Mouse (Mus musculus) layer of hippocampus, adult 9-11 months (tissue): ENCODE data around the gene Adcy7.

Source experiments
- DNase-seq: peaks from one replicate; pipeline ENCODE4 v3.0.0; 2022

Gene Adcy7

DNA sequence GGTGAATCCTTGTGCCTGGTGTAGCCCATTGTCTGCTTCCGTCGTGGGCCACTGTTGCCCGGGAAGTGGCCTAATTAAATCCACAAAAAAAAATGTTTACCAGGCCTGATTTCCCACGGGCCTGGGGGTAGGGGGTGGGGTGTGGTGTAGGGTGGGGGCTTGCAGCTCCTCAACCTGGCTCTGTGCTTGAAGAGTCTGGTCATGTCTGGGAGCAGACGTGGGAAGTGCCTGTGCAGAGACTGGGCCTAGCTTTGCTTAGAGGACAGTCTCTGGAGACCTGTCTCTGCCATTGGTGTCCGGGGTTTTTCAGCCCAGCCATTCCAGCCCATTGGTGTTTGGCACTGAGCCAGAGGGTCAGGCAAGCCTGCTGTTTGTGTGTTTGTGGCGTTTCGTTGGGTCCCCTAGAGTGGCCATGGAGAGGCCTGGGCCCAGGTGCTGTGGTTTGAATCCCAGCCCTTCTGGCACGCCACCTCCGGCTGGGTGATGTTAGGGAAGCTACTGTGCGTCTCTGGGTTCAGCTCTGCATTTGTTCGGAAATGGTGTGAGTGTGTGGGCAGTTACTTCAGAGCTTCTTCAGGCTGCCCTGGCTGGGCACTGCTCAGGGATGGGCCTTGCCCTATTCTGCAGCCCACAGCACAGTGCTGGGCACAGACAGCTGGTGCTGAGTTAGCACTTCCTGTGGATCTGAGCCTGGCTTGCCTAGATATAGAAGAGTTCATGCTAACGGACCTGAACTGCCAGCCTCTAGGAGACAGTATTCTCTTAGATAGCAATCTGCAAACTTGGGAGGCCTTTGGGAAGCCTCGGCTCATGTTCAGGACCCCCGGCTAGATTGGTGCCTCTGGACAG lies 29.6 kb downstream of the Adcy7 start:
- no peak for DNase-seq

DNA sequence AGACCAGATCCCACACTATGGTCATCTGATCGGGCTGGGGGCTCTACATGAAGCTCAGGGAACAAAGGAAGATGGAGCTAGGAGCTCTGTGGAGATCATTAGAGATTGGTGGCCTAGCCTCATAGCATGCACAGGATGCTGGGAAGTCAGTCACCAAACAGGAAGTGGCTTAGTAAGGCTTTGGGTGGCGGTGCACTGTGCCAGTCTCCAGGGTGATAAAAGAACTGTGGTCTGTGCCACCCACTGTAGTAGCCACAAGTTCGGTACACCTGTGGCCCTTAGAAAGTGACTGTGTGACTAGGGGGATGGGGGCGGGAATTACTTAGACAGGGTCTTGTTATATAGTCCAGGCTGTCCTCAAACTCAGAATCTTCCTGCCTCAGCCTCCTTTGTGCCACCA lies 33.6 kb downstream of the Adcy7 start:
- DNase-seq: no peak

DNA sequence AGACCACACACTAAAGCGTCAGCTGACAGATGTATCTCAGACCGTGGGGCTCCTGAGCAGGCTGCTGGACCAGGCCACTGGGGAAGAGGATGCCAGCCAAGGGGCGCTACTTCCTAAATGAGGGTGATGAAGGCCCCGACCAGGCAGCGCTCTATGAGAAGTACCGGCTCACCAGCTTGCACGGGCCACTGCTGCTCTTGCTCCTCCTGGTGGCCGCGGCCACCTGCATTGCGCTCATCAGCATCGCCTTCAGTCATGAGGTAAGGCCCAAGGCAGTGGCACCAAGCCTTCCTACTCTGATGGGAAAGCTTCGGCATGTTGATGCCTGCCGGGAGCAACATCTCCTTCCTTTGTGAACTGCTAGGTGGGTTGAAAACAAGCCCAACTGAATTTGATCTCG lies 34.3 kb downstream of the Adcy7 start:
- DNase-seq: no peak

DNA sequence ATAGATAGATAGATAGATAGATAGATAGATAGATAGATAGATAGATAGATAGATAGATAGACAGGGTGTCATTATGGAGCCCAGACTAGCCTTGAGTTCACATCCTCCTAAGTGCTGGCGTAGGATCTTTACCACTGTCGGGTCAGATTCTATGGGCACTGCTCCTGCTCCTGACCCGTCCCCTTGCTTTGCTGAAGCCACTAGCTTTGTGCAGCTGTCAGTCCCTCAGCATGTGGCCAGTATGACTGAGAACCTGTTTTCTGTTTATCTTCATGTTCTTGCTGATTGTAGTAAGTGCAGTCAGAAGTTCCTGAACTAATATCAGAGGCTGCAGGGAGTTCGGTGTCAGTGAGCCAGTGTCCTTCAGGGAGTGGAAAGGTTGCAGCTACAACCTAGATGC lies 35.5 kb downstream of the Adcy7 start:
- DNase-seq: no peak

DNA sequence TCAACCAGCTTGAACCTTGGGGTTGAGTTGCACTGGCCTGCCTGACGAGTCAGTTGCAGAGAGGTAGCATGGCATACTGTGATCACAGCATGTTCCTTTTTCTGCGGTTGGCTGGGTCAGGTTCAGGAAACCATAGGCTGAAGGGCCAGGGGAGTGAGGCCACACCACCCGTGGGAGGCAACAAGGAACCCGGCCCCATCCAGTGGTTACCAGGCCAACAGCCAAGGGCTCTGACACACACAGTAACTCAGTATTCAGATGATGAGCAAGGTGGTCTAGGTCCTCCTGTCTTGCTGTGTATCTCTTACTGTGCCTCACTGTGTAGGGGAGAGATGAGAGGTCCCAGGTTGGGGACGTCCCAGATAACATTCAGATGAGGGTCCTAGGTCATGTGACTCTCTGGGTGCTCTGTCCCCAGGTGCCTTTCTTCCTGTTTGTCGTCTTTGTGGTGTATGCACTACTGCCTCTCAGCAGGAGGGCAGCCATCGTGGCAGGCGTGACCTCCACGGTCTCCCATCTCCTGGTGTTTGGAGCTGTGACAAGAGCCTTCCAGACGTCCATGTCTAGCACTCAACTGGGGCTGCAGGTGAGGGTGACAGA lies 37.2 kb downstream of the Adcy7 start:
- no peak for DNase-seq

DNA sequence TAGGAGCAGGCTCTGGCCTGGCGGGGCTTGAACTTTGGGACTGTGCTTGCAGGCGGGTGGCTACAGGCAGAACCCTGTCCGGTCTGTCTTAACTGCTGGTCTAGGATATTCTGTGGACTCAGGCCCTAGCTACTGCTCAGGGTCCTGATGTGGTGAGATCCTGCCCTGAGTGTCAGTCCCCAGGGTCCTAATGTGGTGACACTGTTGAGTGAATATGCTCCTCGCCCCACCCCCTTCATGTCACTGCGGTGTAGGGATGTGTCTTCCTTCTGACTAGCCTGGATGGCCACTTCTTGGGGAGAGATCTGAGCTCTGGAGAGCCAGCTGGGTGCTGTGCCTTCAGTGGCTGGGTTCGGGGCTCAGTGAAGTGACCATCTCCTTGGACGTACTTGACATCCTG lies 37.7 kb downstream of the Adcy7 start:
- no peak for DNase-seq

DNA sequence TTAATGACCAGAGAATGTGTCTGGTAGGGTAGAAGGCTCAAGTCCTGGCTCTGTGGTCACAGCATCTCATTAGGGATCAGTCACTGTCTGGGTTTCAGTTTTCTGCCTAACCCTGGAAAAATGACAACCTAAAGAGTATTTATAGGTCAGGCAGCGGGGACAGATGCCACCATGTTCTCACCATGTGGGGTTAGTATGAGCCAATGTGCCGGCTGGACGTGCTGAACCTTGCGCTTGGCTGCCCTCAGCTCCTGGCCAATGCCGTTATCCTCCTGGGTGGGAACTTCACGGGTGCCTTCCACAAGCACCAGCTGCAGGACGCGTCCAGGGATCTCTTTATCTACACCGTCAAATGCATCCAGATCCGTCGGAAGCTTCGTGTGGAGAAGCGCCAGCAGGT lies 38.1 kb downstream of the Adcy7 start:
- no peak for DNase-seq

DNA sequence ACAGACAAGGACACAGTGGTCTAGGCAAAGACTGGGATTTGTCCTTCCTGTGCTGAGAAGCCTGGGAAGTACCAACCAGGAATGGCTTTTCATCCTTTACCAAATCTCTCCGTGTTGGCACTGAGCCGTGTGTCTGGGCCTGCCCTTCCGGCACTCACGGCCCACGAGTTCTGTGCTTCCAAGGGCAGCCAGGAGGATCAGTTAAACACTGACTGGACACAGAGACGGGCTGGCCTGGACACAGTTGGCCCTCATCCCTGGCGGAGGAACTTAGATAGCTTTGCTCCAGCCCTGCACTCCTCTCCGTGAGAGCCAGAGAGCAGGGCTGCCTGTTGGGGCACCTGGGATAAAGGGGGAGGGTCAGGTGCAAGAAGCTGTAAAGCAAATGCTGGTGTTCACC lies 40.8 kb downstream of the Adcy7 start:
- DNase-seq: no peak

DNA sequence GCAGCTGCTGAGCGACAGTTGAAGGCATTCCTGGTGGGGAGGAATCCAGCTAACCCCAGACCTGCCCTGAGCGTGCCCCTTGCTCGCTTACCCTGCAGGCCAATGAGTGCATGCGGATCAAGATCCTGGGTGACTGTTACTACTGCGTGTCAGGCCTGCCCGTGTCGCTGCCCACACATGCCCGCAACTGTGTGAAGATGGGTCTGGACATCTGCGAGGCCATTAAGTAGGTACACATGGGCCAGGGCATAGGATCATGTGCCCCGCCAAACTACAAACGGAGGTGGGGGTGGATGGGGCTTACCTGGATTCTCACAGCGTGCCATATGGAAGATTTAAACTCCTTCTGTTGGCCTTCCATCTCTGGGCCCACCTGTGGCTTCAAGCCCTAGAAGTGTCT lies 41.8 kb downstream of the Adcy7 start:
- no peak for DNase-seq

DNA sequence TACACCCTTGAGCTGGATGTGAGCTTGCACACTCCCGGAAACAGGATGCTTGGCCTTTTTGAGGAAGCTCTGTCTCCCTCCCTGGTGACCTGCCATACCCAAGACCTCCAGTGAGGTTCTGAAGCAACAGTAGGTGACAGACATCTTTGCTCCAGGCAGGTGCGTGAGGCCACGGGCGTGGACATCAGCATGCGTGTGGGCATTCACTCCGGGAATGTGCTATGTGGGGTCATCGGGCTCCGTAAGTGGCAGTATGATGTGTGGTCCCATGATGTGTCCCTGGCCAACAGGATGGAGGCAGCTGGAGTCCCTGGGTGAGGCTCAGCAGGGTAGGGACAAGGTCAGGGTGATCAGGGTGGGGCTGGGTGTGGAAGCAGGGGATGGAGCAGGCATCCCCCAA lies 43.1 kb downstream of the Adcy7 start:
- DNase-seq: no peak

DNA sequence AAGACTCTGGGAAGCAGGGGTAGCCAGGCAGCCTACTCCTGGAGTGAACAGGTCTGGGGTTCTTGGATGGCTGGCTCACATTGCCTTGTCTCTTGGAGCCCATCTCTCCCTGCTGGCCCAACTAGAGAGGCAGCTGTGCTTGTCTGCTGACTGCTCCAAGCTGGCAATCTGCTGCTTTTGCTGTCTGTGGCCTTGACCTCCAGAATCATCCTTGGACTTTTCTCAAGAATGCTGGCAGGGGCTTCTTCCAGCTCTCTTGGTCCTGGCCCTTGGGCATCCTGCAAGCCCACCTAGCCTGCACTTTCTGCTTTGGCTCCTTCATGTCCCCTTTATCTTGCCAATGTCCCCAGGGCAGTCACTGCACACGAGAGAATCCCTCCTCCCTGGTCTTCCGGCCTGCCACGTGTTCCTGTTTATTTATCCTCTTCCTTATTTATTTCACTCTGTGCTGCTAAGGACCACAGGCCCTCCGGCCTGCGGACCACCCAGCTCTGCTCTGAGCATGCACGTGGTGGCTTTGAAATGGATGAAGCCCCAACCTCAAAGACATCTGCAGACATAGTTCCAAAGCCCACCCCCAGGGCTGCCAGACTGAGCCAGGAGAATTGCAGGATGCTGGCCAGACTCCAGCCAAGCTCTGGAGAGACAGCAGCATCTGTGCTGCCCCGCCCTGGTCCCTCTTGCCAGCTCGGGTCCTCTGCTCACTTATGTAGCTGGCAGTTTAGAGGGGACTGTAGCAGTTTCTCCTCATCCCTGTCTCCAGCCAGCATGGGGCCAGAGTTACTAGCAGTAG lies 44.1 kb downstream of the Adcy7 start:
- no peak for DNase-seq

DNA sequence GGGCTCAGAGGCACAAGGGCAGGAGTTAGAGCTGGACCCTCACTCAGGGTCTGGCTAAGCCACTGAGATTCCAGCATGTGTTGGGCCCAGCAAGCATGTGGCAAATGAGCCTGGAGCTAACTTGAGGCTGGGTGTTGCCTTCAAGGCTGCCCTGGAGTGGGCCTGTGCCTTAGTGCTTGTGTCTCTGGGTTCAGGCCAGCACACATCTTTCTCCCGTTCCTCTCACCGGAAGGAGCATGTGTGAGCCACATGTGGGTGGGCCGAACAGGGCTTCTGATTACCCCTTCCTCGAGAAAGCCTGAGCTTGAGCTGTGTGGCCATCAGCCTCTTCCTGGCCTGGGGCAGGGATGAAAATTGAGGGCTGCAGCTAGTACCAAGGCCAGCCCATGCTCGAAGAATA lies 45.1 kb downstream of the Adcy7 start:
- DNase-seq: no peak

DNA sequence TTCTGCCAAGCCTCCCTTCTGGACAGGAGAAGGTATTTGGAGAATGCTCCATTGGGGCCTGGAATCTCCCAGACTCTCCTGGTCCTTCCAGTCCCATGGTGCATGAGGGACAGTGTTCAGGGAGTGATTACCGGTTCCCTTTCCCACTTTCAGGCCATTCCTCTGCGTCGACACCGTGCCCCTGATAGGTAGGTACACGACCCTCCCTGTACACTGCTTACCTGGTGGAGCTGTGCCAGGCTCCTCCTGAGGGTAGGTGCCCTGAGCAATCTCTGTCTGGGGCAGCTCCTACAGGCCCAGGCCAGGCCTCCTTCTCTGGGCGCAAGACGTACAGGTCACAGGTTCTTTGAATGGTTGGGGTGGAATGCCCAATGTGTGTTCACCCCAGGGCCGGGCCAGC lies 45.9 kb downstream of the Adcy7 start:
- DNase-seq: no peak

DNA sequence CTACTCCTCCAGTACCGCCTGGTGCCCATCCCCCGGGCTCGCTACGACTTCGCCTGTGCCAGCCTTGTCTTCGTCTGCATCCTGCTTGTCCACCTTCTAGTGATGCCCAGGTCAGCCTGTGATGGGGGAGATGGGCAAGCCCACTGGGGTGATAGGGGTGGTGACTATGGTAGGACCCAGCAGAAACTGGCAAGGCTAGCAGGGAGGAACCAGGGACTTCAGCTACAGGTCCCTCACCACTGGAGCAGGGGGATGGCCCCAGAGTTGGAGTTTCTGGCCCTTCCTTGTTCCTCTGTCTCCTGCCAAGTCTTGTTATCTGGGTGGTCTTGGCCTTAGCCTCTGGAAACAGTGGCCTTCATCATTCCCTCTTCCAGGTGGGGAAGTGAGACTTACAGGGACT lies 47.9 kb downstream of the Adcy7 start:
- no peak for DNase-seq

DNA sequence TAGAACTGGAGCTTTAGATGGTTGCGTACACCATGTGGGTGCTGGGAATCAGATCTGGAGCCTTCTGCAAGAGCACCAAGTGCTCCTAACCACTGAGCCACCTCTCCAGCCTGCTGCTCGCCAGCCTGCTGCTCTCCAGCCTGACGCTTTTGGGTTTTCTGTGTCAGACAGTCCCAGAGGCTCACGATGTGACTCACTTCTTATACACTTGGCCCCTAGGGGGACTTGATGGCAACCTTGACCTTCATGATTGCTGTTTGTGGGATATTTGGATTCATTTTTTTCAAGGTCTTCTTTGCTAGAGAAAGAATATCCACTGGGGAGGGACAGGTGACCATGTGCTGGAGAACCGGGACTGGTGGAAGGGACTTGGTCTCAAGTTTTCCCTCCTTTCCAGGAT lies 49.2 kb downstream of the Adcy7 start:
- no peak for DNase-seq

DNA sequence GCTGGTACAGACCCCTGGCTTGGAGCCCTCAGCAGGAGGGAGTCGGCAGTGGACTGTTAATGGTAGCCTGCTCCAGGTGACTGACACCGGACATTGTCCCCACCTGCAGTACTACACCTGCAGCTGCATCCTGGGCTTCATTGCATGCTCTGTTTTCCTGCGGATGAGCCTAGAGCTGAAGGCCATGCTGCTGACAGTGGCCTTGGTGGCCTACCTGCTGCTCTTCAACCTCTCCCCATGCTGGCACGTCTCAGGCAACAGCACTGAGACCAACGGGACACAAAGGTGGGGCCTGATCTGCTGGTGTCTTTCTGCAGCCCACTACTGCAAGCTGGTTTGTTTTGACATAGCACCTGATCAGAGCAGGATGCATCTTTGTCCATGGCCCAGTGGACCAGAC lies 51.3 kb downstream of the Adcy7 start:
- DNase-seq: no peak

DNA sequence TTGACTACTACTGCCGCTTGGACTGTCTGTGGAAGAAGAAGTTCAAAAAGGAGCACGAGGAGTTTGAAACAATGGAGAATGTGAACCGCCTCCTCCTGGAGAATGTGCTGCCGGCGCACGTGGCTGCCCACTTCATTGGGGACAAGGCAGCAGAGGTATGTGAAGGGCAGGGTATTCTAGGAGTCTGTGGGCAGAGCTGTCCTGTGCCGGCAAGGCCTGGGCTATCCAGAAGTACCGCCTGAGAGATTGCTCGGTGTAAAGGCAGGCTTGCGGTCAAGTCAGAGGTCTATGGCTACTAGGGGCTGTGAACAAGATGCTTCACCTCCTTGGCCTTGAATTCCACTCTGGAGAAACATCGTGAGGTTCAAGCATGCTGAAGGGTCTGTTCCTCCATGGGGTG lies 52.6 kb downstream of the Adcy7 start:
- no peak for DNase-seq

DNA sequence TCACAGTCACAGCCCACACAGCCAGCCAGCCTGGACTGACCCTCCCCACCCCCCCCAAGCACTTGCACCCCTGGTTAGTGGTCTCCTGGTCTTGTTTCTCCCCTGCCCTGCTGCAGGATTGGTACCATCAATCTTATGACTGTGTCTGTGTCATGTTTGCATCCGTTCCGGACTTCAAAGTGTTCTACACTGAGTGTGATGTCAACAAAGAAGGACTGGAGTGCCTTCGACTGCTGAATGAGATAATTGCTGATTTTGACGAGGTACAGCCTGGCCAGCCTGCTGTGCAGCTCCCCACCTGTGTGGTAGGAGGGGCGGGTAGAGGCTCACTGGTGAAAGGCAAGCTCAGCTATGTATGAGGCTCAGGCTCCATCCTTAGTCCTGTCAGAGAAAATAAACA lies 53.0 kb downstream of the Adcy7 start:
- DNase-seq: no peak

DNA sequence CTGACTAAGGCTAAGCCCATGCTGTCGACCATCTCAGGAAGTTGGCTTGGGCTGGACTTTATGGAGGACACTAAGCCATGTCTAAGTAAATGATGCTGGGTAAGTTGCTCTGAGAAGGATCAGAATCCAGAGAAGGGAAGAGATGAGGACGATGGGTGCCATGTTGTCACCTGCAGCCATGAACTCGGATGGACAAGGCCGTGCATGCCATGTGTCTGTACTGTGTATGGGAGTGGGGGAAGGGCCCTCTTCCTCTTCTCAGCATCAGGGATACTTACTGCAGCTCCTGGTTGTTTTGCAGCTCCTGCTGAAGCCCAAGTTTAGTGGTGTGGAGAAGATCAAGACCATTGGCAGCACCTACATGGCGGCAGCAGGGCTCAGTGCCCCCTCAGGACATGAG lies 53.6 kb downstream of the Adcy7 start:
- DNase-seq: no peak

DNA sequence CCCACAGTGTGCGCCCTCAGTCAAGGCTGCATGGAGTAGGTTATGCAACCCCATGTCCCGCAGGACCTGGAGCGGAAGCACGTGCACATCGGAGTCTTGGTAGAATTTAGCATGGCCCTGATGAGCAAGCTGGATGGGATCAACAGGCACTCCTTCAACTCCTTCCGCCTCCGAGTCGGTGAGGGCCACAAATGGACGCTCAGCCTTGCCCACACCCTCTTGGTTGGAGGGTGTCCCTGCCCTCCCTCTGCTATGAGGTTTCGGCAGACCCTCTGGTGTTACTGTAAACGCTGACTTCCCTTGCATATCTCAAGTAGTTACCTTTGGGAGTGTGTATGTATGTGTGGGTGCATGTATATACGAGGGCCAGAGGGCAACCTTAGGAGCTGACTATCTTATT lies 54.1 kb downstream of the Adcy7 start:
- DNase-seq: no peak

DNA sequence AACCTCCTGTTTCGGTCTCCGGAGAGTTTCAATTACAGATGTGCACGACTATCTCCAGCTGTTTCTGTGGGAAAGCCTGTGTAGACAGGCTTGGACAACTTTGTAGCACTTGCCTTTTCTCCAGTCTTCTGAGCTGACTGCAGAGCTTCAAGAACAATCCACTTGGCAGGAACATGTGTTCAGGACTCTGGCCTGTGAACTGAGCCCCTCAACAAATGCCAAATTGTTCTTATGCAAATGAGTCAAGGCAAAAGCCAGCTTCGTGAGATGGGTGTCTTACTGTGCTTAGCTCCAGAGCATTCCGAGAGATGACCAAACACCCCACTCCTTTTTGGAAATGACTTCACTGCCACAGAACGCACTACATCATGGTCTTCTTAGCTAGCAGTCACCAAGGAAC lies 56.5 kb downstream of the Adcy7 start:
- no peak for DNase-seq

DNA sequence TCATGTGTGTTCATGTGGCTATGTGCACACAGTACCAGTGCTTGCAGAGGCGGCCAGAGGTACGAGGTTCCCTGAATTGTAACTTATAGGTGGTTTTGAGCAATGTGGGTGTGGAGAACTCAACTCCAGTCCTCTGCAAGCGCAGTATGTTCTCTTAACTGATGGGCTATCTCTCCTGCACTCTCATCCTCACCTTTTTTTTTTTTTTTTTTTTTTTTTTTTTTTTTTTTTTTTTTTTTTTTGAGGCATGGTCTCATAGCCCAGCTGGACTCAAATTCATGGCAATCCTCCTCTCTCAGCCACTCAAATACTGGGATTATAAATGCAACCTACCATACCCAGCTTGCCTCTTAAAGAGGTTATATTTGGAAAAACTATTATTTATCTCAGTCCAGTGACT lies 58.6 kb downstream of the Adcy7 start:
- DNase-seq: no peak

DNA sequence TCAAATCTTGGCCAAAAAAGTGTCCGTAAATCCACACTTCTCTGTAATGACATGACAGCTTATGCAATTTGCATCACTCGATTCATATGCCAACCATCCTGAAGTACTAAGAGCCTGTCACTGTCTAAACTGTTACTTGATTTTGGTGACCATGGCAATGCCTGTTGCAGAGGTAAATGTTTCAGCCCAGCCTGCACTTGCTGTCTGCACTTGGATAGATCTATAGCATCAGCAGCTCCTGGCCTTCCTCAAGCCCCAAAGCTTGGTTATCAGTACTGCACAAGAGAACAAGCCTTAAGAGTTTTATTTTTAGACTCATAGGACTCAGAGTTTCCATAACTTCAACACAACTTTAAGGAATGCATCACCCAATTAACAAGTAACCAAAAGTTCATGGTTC lies 62.2 kb downstream of the Adcy7 start:
- no peak for DNase-seq

DNA sequence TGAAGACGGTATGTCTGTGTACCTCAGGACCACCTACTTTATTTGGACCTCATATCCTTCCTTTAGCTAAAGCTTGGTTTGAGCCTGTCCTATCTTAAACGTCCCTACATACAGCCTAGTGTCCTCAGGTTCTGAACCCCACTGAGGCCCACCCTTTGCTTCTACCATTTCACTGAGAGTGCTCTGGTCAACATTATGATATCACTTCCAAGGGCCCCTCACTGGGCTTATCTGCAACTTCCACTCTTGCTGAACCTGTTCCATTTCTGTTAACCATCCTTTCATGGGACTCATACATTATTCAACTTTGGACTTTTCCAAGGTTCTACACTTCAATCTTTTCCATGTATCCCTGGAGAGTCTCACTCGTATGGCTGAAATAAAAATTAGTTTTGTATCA lies 62.8 kb downstream of the Adcy7 start:
- no peak for DNase-seq
